Mouse (Mus musculus) cerebellum, adult 18-20 months (tissue): ENCODE data around the gene Heg1.

Experiments
- DNase-seq, 2 experiments: peaks; one replicate each; pipeline ENCODE4 v3.0.0; 2021

The Heg1 gene

DNA sequence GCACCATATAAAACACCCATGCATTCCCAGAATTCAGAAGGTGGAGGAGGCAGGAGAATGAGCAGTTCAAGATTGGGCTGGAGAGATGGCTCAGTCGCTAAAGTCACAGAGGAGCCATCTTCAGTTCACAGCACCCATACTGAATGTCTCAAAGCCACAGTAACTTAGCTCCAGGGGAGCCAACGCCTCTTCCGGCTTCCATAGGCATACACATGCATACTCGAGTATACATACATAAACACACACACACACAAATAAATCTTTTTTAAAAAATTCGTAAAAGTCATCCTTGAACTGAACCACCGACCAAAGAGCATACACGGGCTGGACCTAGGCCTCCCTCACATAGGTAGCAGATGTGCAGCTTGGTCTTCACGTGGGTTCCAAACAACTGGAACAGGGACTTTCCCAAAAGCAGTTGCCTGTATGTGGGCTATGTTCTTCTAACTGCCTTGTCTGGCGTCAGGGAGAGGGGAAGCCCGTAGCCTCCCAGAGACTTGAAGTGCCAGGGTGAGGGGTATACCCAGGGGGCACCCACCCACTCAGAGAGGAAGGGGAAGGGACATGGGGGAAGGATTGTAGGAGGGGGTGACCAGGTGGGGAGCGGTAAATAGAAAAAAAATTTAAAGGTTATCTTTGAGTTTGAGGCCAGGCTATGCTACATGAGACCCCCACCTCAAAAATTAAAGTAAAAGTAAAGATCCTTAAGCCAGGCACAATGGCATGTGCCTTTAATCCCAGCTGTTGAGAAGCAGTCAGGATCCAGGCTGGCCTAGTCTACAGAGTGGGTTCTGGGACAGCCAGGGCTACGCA, 24.6 kb downstream of the Heg1 start:
- no peak for DNase-seq

DNA sequence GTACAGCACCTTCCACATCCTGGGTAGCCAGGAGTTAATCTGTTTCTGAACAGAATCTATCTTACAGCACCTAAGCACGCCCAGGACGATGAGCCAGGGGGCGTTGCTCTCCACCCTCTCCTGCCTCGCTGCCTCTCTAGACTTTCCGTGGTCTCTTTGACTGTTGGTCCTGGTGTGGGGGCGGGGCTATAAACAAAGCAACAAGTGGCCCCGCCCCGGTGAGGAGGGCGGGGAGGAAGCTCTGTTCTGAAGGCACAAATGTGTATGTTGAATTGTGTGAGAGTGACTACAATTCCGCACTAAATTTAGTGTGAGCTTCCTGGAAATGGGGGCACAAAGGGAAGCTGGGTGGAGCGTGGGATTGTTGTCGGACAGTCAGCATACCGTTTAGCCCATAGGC, 30.1 kb downstream of the Heg1 start:
- DNase-seq, result no peak

DNA sequence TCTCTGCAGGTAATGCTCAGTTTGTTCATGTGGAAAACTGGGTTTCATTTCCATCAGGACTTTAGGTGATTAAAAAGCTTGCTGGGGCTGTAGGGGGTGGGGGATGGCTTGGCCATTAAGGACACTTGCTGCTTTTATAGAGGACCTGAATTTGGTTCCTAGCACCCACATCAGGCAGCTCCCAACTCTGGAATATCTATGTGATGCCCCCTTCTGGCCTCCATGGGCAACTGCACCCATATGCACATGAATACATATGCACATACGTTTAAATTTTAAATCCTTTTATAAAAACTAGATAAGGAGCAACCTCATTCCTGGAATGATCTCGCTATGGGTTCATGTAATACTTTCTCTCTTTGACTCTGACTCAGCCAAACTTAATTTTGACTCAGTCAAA, 39.1 kb downstream of the Heg1 start:
- no peak for DNase-seq

DNA sequence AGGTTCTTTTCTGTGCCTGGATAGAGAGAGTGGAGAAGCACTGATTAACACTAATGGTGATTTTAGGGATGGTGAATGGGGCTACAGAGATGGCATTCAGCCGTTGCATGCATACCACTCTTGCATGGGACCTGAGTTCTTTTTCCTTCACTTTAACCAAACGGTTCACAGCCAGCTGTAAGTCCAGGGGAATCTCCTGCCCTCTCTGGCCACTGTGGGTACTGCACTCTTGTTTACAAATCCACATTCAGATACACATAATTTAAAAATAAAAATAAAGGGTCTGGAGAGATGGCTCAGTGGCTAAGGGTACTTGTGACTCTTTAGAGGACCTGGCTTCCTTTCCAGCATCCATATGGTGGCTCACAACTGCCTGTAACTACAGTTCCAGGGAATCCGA, 39.8 kb downstream of the Heg1 start:
- no peak for DNase-seq

DNA sequence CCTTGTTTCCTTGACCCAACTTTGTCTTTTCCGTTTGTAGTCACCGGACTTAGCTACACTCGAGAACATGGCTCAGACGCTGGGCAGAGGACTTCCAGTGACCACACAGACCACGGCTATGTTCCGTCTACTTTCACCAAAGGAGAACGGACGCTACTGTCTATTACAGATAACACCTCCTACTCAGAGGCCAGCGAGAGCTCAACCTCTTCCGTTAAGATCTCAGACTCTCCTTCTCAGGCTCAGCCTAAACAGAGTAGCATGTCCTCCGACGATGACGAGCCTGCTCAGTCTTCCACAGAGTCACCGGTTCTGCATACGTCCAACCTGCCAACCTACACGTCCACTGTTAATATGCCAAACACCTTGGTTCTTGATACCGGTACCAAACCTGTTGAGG, 42.1 kb downstream of the Heg1 start:
- no peak for DNase-seq

DNA sequence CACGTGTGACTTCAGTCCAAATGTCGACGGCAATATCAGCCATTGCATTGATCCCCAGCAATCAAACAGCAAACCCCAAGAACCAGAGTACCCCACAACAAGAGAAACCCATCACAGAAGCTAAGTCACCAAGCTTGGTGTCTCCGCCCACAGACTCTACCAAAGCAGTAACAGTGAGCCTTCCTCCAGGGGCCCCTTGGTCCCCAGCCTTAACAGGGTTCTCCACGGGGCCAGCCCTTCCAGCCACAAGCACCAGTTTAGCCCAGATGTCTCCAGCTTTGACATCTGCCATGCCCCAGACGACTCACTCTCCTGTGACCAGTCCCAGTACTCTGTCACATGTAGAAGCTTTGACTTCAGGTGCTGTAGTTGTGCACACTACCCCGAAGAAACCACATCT, 42.7 kb downstream of the Heg1 start:
- DNase-seq, result no peak

DNA sequence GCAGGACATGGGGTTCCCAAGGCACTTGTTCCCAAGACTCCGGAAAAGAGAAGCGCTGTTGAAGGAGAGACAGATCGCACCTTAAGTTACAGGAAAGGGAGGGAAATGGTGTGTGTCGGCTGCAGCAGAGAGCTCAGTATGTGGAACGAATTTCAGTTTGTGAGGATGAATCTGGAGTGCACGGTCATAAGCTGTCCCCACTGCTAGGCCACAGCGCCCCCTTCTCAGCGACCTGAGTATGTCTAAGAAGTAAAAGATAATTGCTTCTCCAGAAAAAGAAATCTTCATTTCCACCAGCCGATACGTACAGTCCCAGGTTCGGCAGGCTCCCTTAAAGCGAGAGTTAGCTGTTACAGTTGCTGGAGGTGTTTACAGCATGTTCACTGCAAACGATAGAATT, 44.3 kb downstream of the Heg1 start:
- DNase-seq, result no peak

DNA sequence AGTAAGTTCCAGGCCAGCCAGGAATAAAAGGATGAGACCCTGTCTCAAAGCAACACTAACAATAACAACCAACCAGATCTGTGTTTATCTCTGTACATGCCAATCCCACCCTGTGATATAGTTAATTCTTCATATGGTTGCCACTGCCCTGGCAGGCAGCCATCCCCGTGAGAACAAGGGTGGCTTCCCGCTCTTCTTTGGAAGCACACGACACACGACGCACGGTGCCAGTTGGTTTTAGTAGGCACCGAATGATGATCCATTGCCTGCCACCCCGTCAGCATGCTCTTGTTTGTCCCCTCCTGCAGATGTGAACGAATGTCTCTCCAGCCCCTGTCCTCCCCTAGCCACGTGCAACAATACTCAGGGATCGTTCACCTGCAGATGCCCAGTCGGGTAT, 47.1 kb downstream of the Heg1 start:
- DNase-seq, result no peak

DNA sequence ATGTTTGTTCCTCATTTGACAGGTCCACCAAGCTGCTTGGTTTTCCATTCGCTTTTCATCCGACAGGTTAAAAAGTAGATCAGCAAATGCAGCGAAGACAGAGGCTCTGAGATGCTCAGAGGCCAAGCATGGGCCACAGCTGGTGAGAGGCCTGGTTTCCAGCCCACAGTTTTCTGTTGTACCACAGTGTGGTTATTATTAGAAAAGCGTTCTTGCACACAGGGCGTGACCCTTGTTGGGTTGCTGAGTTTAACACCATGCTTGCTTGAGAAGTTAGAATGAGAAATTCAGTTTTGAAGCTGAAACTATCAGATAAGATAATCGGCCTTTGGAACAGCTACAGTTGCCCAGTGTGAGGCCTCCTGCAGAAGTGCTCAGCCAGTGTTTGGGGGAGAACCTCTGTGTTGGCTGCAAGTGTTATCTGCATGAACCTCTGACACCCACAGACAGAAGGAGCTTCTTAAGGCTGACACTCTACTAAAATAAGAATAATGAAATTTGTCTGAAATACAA, 48.1 kb downstream of the Heg1 start:
- no peak for DNase-seq

DNA sequence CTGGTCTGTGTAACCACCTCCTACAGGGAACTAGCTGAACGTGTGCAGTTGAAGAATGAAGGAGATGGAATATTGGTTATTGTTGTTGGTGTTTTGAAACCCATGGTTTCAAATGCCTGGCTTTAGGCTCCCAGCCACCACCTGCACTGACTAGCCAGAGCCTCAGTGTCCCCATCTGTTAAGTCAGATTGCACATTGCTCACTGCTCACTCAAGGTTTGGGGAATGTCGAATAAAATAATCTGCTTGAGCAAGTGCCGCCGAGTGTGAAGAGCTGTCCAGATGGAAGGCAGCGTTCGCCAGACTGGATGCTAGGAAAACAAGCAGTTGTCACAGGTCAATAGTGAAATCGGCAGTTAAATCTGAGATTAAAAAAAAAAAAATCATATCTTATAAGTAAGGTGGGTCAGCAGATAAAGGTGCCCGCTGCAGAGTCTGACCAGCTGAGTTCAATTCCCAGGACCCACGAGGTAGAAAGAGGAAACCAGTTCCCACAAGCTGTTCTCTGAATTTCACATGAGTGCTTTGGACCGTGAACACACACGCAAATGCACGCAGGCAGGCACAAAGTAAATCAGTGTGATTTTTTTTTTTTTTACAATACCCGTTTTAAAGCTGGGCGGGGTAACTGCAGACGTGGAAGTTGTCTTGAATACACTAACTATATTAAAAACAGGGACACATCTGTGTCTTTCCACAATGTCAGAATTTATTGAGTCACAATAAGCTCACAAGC, 48.8 kb downstream of the Heg1 start:
- DNase-seq, result peak; percentile 41 to 53

DNA sequence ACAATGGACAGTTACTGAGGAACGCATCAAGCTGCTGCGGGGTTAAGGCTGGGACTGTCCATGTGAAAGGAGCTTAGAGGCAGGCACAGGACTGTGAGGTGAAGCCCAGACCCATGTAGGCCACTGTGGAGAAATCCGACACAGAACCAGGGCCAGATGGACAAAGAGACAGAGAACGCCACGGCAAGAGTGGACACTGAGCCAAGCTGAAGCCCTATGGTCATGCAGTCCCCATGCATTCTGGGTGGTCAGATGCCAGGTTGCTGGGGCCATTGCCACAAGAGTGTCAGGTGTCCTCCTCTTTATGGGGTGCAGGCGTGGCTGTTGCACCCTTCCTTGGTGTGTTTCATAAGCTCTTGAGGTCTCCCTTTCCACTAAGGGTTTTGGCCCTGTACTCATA, 49.7 kb downstream of the Heg1 start:
- peak in 1 of 2 experiments; percentile 36 for DNase-seq

DNA sequence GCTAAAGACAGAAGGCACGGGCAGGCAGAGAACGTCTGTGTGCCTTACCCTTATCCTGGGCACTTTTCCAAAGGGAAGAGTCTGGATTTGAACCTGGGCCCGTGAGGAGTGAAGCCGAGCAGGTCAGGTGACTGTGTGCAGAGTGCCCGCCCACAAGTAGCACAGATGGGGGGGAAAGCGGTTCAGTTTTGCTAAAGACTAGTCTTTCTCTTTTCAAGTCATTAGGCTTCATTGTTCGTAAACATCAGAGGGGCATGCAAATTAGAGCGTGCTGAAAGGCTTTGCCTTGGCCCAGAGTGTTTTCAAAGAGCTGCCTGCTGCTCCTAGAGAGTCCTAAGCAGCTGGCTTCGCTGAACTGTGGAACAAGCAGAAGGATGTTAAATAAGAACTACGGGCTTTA, 50.4 kb downstream of the Heg1 start:
- no peak for DNase-seq

DNA sequence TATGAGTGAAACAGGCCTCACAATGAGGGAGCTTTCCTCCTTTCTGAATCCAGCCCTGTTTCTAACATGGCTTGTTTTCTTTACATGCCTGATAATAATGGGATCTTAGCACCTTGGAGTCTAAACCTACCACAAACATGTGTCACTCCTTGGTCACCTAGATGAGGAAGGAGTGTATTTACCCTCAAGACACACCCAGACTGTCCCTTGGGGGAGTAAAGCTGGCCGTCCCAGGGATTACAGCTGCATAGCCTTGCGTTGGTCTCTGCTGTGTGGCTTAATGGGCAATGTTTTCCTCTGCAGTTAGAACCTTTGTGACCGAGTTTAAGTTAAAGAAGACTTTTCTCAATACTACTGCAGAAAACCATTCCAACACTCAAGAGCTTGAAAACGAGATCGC, 51.1 kb downstream of the Heg1 start:
- no peak for DNase-seq

DNA sequence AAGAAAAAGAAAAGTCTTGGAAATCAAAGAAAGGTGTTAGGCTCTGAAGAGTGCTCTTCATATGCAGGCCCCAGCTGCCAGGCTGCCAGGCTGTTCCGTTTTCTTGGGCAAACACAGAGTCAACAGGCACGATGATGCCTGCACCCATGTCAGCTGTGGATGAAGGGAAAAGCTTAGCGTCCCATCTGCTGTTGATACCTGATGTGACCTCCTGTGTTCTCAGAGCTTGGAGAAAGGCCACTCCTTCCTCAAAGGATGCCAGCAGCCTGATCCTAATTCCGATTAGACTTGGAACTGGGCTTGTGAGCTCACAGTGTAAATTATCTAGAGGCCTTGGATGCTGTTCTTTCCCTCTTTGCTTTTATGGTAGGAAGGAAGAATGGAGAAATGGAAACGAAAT, 51.6 kb downstream of the Heg1 start:
- DNase-seq, result peak in 1 of 2 experiments; percentile 60

DNA sequence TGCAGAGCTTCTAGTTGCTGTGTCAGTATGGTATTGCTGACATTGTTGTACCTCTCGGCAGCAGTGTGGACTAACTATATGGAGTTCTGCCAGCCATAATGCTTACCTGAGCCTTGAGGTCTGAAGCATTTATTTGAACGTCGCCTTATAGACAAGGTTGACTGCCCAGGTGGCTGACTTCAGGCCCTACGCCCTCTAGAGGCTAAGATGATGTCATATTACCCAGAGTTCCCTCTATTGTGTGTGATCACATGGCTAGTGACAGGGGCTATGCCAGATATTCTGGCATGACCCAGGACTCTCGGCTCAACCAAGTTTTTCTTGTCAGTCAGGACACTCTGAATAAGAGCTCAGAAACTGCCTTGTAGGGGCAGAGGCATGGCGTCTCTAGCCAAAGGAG, 52.6 kb downstream of the Heg1 start:
- DNase-seq, result no peak

DNA sequence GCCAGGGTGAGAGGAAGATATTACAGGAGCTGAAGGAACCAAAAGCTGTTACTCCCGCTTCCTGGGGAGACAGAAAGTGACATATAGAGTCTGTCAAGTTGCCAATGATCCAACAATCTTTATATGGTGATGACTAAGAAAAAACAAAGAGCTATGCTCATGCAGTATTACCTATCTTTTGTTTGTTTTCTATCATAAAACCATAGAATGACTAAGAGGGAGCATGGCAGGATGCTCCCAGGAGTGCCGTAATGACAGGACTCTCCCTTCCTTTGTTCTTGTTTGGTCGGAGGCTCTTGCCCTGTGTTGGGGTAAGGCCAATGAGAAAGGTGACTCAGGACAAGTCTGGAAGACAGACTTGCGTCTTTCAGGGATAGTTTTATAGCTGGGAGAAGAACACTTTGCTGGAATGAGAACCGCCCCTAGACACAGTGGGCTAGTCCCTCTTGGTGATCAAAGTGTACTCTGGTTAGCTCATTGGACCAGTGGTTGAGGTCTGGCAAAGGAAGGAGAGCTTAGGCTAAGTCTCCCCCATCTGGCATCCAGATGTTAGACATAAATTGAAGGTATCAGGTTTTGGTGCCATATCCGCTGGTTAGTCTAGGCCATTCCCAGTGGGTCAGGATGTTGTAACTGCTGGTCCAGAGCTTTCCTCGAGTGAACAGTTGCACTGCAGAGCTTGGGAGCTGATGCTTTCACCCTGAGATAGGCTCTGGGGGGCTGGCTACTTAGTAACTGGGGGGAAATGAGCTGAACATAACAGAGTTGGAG, 55.0 kb downstream of the Heg1 start:
- no peak for DNase-seq

DNA sequence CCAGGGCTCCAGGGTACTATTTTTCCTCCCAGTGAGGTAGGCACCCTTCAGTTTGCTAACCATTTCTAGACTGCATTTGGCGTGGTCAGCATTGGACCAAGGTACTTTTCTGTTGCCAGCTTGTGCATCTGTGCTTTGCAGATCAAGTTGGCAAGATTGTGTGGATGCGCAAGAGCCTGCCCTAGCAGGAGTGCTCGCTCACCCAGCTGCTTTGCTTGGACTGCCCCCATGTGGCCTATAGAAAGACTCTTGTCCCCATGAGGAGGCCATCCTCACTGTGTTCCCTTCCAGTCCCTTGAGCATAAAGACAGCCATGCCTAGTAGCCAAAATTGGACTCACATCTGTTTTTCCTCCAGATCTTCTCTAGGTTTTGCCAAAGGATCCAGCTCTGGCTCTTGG, 55.6 kb downstream of the Heg1 start:
- DNase-seq, result peak; percentile 81 to 89

DNA sequence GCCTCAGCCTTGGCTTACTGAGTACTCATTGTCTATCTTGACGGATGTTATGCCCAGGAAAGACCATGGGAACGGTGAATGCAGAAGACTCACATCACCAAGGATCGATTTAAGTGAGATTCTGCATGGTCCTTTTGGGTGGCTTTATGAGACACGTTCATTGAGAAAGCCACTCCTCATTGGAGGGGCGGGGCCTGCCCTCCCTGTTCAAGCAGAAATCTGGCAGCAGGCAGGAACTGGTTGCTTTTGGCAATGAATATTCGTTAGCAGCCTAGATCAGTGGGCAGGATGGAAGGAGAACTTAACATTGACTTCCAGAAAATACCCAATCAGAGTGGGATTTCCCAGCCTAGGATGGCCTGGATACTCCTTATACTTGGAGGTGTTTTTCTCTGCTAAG, 56.2 kb downstream of the Heg1 start:
- DNase-seq, result peak in 1 of 2 experiments; percentile 35

DNA sequence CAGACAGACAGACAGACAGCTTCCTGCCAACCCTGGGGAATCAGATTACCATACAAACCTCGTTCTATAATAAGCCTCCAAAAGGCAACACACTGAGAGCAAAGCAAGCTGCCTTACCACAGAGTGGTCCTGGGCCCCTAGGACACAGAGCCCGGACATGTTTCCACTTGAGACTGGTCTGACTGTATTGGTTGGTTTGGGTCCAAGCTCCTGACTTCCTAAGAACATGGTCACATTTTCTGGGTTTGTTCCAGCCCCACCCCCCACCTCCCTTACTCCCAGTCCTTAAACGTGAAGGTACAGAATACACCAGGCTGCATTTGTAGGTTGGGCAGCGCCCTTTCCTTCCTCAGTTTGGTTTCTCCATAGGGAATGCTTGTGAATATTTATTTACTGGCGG, 57.6 kb downstream of the Heg1 start:
- DNase-seq, result no peak

DNA sequence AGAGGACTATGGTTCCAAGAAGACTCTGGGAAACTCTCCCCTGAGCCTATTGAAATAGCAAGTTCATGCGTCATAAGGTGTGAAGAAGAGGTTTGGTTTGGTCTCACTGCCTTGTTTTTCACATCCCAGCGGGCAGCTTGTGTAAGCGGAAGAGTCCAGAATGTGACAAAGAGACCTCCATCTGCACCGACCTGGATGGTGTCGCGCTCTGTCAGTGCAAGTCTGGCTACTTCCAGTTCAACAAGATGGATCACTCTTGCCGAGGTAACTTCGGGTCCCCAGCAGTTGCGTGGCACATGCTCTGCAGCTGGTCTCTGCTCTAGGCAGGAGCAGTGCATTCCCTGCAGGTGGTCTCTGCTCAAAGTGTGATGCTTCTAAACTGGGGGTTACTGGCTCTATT, 58.1 kb downstream of the Heg1 start:
- peak; percentile 21 to 23 for DNase-seq

DNA sequence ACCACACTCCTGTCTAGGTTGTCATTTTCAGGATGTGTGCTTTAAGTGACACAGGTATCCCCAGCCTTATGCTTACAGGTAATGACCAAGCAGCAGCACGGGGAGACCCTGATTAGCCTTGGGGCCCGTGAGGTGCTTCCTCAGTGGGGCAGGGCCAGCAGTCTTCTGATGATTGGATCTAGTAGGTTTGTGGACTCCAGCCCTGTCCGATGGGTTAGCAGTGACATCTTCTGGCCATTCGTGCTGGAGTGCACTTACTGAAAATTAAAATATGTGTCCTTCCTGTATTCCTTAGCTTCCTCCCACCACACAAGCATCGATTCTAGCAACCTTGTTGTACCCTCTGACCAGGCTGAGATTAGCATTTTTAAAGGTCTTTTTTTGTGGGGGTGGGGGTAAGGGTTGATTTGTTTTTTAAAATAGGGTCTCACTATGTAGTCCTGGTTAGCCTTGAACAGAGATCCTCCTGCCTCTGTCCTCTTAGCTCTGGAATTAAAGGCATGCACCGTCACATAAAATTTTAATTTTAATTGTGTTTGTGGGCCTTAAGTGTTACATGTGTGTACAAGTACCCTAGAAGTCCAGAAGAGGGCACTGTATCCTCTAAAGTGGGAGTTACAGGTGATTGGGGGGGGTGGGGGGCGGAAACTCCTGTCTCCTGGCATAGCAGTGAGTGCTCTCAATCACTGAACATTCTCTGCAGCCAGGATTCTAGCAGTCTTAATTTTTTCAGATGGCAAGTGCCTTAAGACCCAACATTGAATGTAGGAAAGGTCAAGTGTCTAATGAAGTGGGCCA, 60.7 kb downstream of the Heg1 start:
- peak; percentile 66 to 69 for DNase-seq

DNA sequence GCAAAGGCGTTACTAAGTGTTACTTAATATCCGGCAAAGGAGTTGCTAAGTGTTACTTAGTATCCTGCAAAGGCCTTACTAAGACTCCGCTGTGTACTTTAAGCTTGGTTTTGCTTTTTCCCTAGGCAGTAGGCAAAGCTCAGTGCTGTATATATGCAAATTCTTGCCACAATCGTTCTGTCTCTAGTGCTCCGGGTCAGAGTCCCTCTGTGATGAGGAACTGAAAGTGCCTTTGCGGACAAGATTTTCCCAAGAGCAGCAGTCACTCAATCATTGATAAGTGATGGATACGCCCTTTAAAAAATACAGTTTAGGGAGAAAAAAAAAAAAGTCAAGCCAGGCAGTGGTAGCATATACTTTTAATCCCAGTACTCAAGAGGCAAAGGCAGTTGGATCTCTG, 61.3 kb downstream of the Heg1 start:
- no peak for DNase-seq
